Mouse (Mus musculus): ENCODE measurements around the gene Dnajc7. TPM values are rescaled to one million over a fixed set of nuclear protein-coding genes. Genes with fewer than 3 reads are reported as not detected.

The Dnajc7 gene
- polyA plus RNA-seq, 1 experiment from 2014 or later = 277 TPM

- Histone ChIP-seq H3K36me3 (peaks cover 70% of the 10 kb centered on the region), H3K4me2 (no peak overlapping the region), H3K27ac (no peak overlapping the region), H3K4me1 (peaks cover 20% of the 10 kb centered on the region), H3K4me3 (no peak overlapping the region), H3K27me3 (no peaks in the 10 kb centered on the region), H3K9ac (no peak overlapping the region), H3K9me3 (no peaks in the 10 kb centered on the region)
- 91% methylated on average over 9 of the region's 9 CpGs for WGBS
- ATAC-seq (ENCODE audit: insufficient number of reproducible peaks, insufficient read depth, low FRiP score, low TSS enrichment, low read depth) = no peak
Measured at GRCm38 (mm10) chr11:100579116-100579799, 40.7 kb downstream of the Dnajc7 start.

- Histone ChIP-seq H3K4me1 (peaks cover 20% of the 10 kb centered on the region), H3K27ac (no peak overlapping the region), H3K4me2 (no peak overlapping the region), H3K36me3 (peaks cover 58% of the 10 kb centered on the region), H3K9ac (peak overlapping the region; percentile 32; the same call in 1 of the 2 replicates), H3K9me3 (no peaks in the 10 kb centered on the region), H3K27me3 (no peaks in the 10 kb centered on the region), H3K4me3 (no peak overlapping the region)
- no peak for ATAC-seq (ENCODE audit: insufficient number of reproducible peaks, insufficient read depth, low FRiP score, low TSS enrichment, low read depth)
- 82% methylated on average over 8 of the region's 8 CpGs for WGBS
Measured at GRCm38 (mm10) chr11:100577852-100578599, 41.9 kb downstream of the Dnajc7 start.

- H3K4me2 ChIP-seq = peak overlapping the region; percentile 76
- H3K27me3 ChIP-seq = peaks cover 7% of the 10 kb centered on the region
- H3K4me3 ChIP-seq = no peak overlapping the region
- H3K4me1 ChIP-seq = peaks cover 22% of the 10 kb centered on the region
- no peaks in the 10 kb centered on the region for H3K9me3 ChIP-seq
- peaks cover 40% of the 10 kb centered on the region for H3K36me3 ChIP-seq
- WGBS = 68% methylated on average over 21 of the region's 21 CpGs
- peak overlapping the region; percentile 74; the same call in 1 of the 2 replicates for H3K27ac ChIP-seq
- peak overlapping the region; percentile 28; the same call in 1 of the 2 replicates for H3K9ac ChIP-seq
- no peak for ATAC-seq (ENCODE audit: insufficient number of reproducible peaks, insufficient read depth, low FRiP score, low TSS enrichment, low read depth)
Measured at GRCm38 (mm10) chr11:100576256-100576655, 43.7 kb downstream of the Dnajc7 start.

GRCm38 (mm10) chr11:100575484-100575855 is 44.5 kb downstream of the Dnajc7 start:
- peaks cover 14% of the 10 kb centered on the region for H3K27me3 ChIP-seq
- peaks cover 32% of the 10 kb centered on the region for H3K36me3 ChIP-seq
- H3K4me1 ChIP-seq = peaks cover 30% of the 10 kb centered on the region
- peak overlapping the region; percentile 74 for H3K27ac ChIP-seq
- peak overlapping the region; percentile 74 for H3K9ac ChIP-seq
- no peaks in the 10 kb centered on the region for H3K9me3 ChIP-seq
- 44% methylated on average over 2 of the region's 2 CpGs for WGBS
- peak overlapping the region; percentile 76 for H3K4me2 ChIP-seq
- peak overlapping the region; percentile 64 for H3K4me3 ChIP-seq
- no peak for ATAC-seq (ENCODE audit: insufficient number of reproducible peaks, insufficient read depth, low FRiP score, low TSS enrichment, low read depth)

GRCm38 (mm10) chr11:100574708-100575483 is 45.1 kb downstream of the Dnajc7 start, which contains the start of gene Cnp:
Cnp (plus strand) TSS chr11:100574904.
- Histone ChIP-seq H3K4me2 (peak within 1 kb of the TSS; percentile 76), H3K27ac (peak within 1 kb of the TSS; percentile 74), H3K36me3 (peaks cover 26% of the 10 kb centered on the region), H3K4me1 (peaks cover 30% of the 10 kb centered on the region), H3K9ac (peak within 1 kb of the TSS; percentile 74), H3K4me3 (peak within 1 kb of the TSS; percentile 64), H3K9me3 (no peaks in the 10 kb centered on the region), H3K27me3 (peaks cover 14% of the 10 kb centered on the region)
- no peak for ATAC-seq (ENCODE audit: insufficient number of reproducible peaks, insufficient read depth, low FRiP score, low TSS enrichment, low read depth)
- WGBS = 1% methylated on average over 47 of the region's 47 CpGs

GRCm38 (mm10) chr11:100574188-100574587 is 45.8 kb downstream of the Dnajc7 start:
- Histone ChIP-seq H3K4me1 (peaks cover 30% of the 10 kb centered on the region), H3K4me2 (peak overlapping the region; percentile 76), H3K9ac (no peak overlapping the region), H3K27me3 (peaks cover 14% of the 10 kb centered on the region), H3K36me3 (peaks cover 19% of the 10 kb centered on the region), H3K4me3 (peak overlapping the region; percentile 64), H3K27ac (peak overlapping the region; percentile 74), H3K9me3 (no peaks in the 10 kb centered on the region)
- WGBS = 86% methylated on average over 3 of the region's 3 CpGs
- ATAC-seq (ENCODE audit: insufficient number of reproducible peaks, insufficient read depth, low FRiP score, low TSS enrichment, low read depth) = no peak

GRCm38 (mm10) chr11:100571202-100571567 is 48.8 kb downstream of the Dnajc7 start:
- Histone ChIP-seq H3K27me3 (peaks cover 14% of the 10 kb centered on the region), H3K9me3 (no peaks in the 10 kb centered on the region), H3K4me3 (peak overlapping the region; percentile 8; the same call in 1 of the 2 replicates), H3K4me1 (peaks cover 21% of the 10 kb centered on the region), H3K4me2 (peak overlapping the region; percentile 50), H3K9ac (peak overlapping the region; percentile 51; the same call in 1 of the 2 replicates), H3K27ac (no peak overlapping the region), H3K36me3 (0 out of 2 replicates have a peak, but pooled peaks cover 1% of the 10 kb centered on the region)
- 9% methylated on average over 16 of the region's 16 CpGs for WGBS
- no peak for ATAC-seq (ENCODE audit: insufficient number of reproducible peaks, insufficient read depth, low FRiP score, low TSS enrichment, low read depth)

- Histone ChIP-seq H3K9ac (peak overlapping the region; percentile 51; the same call in 1 of the 2 replicates), H3K36me3 (no peaks in the 10 kb centered on the region), H3K27ac (no peak overlapping the region), H3K4me2 (peak overlapping the region; percentile 50), H3K4me3 (peak overlapping the region; percentile 8; the same call in 1 of the 2 replicates), H3K27me3 (peaks cover 14% of the 10 kb centered on the region), H3K4me1 (peaks cover 15% of the 10 kb centered on the region), H3K9me3 (no peaks in the 10 kb centered on the region)
- no peak for ATAC-seq (ENCODE audit: insufficient number of reproducible peaks, insufficient read depth, low FRiP score, low TSS enrichment, low read depth)
- 9% methylated on average over 8 of the region's 8 CpGs for WGBS
Measured at GRCm38 (mm10) chr11:100570430-100571201, 49.4 kb downstream of the Dnajc7 start.

GRCm38 (mm10) chr11:100569789-100570188 is 50.2 kb downstream of the Dnajc7 start:
- Histone ChIP-seq H3K9me3 (no peaks in the 10 kb centered on the region), H3K4me2 (no peak overlapping the region), H3K4me1 (peaks cover 10% of the 10 kb centered on the region), H3K27me3 (peaks cover 14% of the 10 kb centered on the region), H3K27ac (no peak overlapping the region), H3K36me3 (no peaks in the 10 kb centered on the region), H3K9ac (no peak overlapping the region), H3K4me3 (no peak overlapping the region)
- no peak for ATAC-seq (ENCODE audit: insufficient number of reproducible peaks, insufficient read depth, low FRiP score, low TSS enrichment, low read depth)
- 60% methylated on average over 9 of the region's 9 CpGs for WGBS

GRCm38 (mm10) chr11:100568692-100569091 is 51.3 kb downstream of the Dnajc7 start:
- H3K4me2 ChIP-seq = no peak overlapping the region
- H3K27ac ChIP-seq = no peak overlapping the region
- H3K27me3 ChIP-seq = peaks cover 14% of the 10 kb centered on the region
- peaks cover 10% of the 10 kb centered on the region for H3K4me1 ChIP-seq
- H3K9ac ChIP-seq = peak overlapping the region; percentile 21; the same call in 1 of the 2 replicates
- WGBS = 78% methylated on average over 8 of the region's 8 CpGs
- no peak for ATAC-seq (ENCODE audit: insufficient number of reproducible peaks, insufficient read depth, low FRiP score, low TSS enrichment, low read depth)
- no peaks in the 10 kb centered on the region for H3K36me3 ChIP-seq
- no peaks in the 10 kb centered on the region for H3K9me3 ChIP-seq
- H3K4me3 ChIP-seq = no peak overlapping the region

Measured in embryonic facial prominence, embryonic 13.5 days (tissue).